Mouse (Mus musculus) limb, embryonic 14.5 days (tissue): Measurements from ENCODE around the gene Slc25a22. TPM values are rescaled to one million over a fixed set of nuclear protein-coding genes. Genes with fewer than 3 reads are reported as not detected.

Source experiments
- ATAC-seq: fragments of 200-750 bp; cut with Nextera tagmentation; 2 replicates; pipeline ENCODE4 v1.8.0; 2017; ENCODE audit warnings: low read depth, moderate number of reproducible peaks, moderate TSS enrichment; ENCODE audit not compliant: low FRiP score
- DNase-seq: peaks from one replicate; pipeline ENCODE4 v3.0.0-alpha.2; 2015; ENCODE audit warnings: low spot score
- H3K27ac ChIP-seq: fragments of 300-500 bp; sonication (generic); replicated peaks from 2 replicates; pipeline ENCODE4 v1.5.1; 2014; ENCODE audit warnings: low read depth, mild to moderate bottlenecking, low read length, moderate library complexity, mixed read lengths
- H3K27me3 ChIP-seq: fragments of 300-500 bp; sonication (generic); 2 replicates; pipeline ENCODE4 v1.6.1; 2014; ENCODE audit warnings: low read length, mixed read lengths; ENCODE audit not compliant: control insufficient read depth, insufficient read depth
- H3K36me3 ChIP-seq: fragments of 300-500 bp; sonication (generic); 2 replicates; pipeline ENCODE4 v1.6.1; 2014; ENCODE audit warnings: mild to moderate bottlenecking, low read length, moderate library complexity, mixed read lengths; ENCODE audit not compliant: control insufficient read depth, insufficient read depth
- H3K4me1 ChIP-seq: fragments of 300-500 bp; sonication (generic); 2 replicates; pipeline ENCODE4 v1.6.1; 2014; ENCODE audit warnings: antibody characterized with exemption, low read length, mixed read lengths; ENCODE audit not compliant: control insufficient read depth, insufficient read depth
- H3K4me2 ChIP-seq: fragments of 300-500 bp; sonication (generic); replicated peaks from 2 replicates; pipeline ENCODE4 v1.6.1; 2014; ENCODE audit warnings: low read depth, mild to moderate bottlenecking, low read length, moderate library complexity; ENCODE audit not compliant: severe bottlenecking
- H3K4me3 ChIP-seq: fragments of 300-500 bp; sonication (generic); replicated peaks from 2 replicates; pipeline ENCODE4 v1.5.1; 2014; ENCODE audit warnings: low read length
- H3K9ac ChIP-seq: fragments of 300-500 bp; sonication (generic); 2 replicates; pipeline ENCODE4 v1.6.1; 2014; ENCODE audit warnings: mild to moderate bottlenecking, low read depth, low read length, moderate library complexity; ENCODE audit not compliant: severe bottlenecking
- H3K9me3 ChIP-seq: fragments of 300-500 bp; sonication (generic); 2 replicates; pipeline ENCODE4 v1.6.1; 2016; ENCODE audit warnings: low read length; ENCODE audit not compliant: control insufficient read depth
- POLR2A ChIP-seq: fragments of 200-500 bp; IDR thresholded peaks from 2 replicates; pipeline ENCODE4 v1.8.0; 2012; ENCODE audit warnings: inconsistent platforms, mild to moderate bottlenecking, moderate library complexity, borderline replicate concordance; ENCODE audit not compliant: insufficient read depth, insufficient read length; ENCODE audit errors: extremely low read depth
- WGBS: fragments of 180-500 bp; shearing (Covaris S2); extraction: QIAGEN DNeasy Blood & Tissue Kit; methylation state at CpG from one replicate; pipeline ENCODE4 v1.1.7; 2014; 5-methylcytosine and 5-hydroxymethylcytosine counted together
- polyA plus RNA-seq, 2 experiments: library from polyadenylated mRNA; depleted of rRNA in 1 of 2; stranded (reverse) in 1 of 2; unstranded in 1 of 2; fragments of >200 nt; fragmentation: Nextera tagmentation in 1 of 2; extraction: Ambion mirVana in 1 of 2; gene quantifications; 2 replicates each; pipeline versions ENCODE4 v1.2.1 to v1.2.3; 2012 to 2014

The Slc25a22 gene
- polyA plus RNA-seq, 2 experiments, result 22.8 to 75.1 TPM

DNA sequence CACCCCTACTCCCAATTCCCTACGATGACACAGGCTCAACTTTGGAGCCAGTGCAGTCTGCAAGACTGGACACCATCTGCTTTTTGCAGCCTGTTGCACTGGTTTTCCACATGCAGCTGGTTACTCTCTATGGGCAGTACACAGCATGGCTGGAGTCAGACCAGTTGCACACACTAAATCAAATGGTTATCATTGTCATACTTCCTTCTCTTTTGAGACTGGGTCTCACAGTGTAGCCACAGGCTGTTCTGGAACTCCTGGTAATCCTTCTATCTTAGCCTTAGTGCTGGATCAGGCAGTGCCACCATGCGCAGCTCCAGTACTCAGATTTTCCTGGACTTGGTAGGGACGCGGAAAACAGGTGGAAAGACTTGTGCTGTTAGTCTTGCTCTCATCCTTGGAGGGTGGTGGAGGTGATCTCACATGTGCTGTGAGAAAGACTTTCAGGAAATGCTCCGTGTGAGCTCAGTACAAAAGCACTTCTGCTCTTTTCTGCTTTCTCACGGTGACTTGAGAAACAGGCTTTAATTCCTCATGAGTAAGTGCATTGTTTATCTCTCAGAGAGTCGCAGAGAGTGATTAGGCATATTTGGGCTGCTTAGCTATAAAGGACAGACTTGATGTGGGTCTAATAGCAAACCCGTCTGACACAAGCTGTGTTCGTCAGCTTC is 45.0 kb downstream of the Slc25a22 start:
- Histone ChIP-seq H3K4me3 (peak overlapping the region; percentile 68), H3K27me3 (no peaks in the 10 kb centered on the region), H3K9me3 (no peaks in the 10 kb centered on the region), H3K9ac (peak overlapping the region; percentile 75), H3K4me2 (peak overlapping the region; percentile 94), H3K36me3 (peaks cover 8% of the 10 kb centered on the region; the same call in 1 of the 2 replicates), H3K27ac (no peak overlapping the region; the same call in 1 of the 2 replicates), H3K4me1 (peaks cover 13% of the 10 kb centered on the region)
- 41% methylated on average over 9 of the region's 9 CpGs for WGBS
- DNase-seq (no peak), ATAC-seq (no peak)
- no peak for TF ChIP-seq POLR2A

GRCm38 (mm10) chr7:141391625-141392551 is 45.8 kb downstream of the Slc25a22 start, which contains the start of gene Taldo1:
TSS of gene Taldo1 (plus strand) at chr7:141392199.
- 0 out of 2 replicates have a peak, but pooled peaks cover 6% of the 10 kb centered on the region for H3K36me3 ChIP-seq
- H3K4me2 ChIP-seq, result peak within 1 kb of the TSS; percentile 94
- H3K9ac ChIP-seq, result peak within 1 kb of the TSS; percentile 75
- no peaks in the 10 kb centered on the region for H3K27me3 ChIP-seq
- H3K4me3 ChIP-seq, result peak within 1 kb of the TSS; percentile 68
- no peaks in the 10 kb centered on the region for H3K9me3 ChIP-seq
- peak; percentile 97 for ATAC-seq
- DNase-seq, result peak; percentile 96
- peaks cover 13% of the 10 kb centered on the region for H3K4me1 ChIP-seq
- no peak for TF ChIP-seq POLR2A
- H3K27ac ChIP-seq, result peak within 1 kb of the TSS; percentile 40; the same call in 1 of the 2 replicates
- under 1% methylated on average over 57 of the region's 57 CpGs for WGBS

DNA sequence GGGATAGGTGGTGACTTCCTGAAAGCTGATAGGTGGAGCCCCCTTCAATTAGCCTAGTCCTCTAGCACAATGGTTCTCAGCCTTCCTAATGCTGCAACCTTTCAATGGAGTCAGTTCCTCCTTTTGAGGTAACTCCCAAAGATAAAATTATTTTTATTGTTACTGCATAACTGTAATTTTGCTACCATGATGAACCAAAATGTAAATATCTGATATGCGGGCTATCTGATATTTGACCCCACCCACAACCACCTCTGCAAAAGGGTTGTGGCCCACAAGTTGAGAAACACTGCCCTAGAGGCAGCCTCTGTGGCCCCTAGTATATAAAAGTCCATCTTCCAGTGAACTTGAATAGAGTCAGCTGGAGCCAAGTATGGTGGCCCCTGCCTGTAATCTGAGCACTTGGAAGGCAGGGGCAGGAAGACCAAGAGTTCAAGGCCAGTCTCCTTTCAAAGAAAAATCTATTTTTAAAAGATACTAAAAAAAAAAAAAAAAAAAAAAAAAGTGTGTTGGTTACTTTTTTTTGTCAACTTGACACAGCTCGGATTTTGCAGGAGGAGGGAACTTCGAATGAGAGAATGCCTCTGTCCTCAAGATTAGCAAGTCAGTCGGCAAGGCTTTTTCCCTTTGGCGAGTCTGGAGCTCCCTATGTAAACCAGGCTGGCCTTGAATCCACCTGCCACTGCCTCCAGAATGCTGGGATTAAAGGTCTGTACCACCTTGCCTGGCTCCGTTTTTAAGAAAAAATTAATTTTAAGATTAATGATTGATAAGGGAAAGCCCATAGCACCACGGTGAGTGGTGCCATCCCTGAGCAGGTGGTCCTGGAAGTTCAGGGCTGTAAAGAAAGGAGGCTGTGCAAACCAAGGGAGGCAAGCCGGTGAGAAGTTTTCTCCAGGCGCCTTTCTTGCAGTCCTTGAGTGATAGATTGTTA is 47.1 kb downstream of the Slc25a22 start:
- Histone ChIP-seq H3K4me2 (no peak overlapping the region), H3K36me3 (no peaks in the 10 kb centered on the region), H3K27me3 (no peaks in the 10 kb centered on the region), H3K9me3 (no peaks in the 10 kb centered on the region), H3K4me3 (no peak overlapping the region), H3K27ac (no peak overlapping the region), H3K9ac (no peak overlapping the region), H3K4me1 (peaks cover 13% of the 10 kb centered on the region)
- ATAC-seq (no peak), DNase-seq (no peak)
- TF ChIP-seq POLR2A, result no peak
- 49% methylated on average over 9 of the region's 9 CpGs for WGBS

DNA sequence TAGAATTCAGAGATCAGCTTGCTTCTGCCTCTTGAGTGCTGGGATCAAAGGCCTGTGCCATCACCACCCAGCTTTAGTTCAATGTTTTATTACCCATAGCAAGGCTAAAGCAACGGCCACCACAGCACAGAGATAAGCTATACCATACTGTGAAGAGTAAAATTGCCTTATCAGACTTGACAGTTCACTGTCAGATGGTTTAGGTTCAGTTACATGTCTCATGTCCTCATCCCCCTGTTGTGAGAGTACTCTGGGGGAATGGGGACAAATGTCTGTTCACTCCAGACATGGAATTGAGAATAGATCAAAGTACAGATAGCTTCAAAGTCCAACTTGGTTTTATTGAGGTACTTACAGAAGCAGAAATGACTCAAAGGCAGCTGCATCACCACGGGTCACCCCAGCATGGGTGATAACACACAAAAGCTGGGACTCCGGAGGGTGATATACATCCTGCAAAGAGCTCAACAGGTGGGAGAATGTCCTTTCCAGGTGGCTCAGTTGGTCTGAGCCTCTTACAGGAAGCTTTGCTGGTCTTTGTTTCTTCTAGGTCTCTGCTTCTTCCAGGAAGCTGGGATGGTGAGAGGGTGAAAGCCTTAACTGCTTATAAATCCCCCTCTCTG is 49.1 kb downstream of the Slc25a22 start:
- ATAC-seq, result no peak
- TF ChIP-seq POLR2A, result no peak
- no peaks in the 10 kb centered on the region for H3K9me3 ChIP-seq
- WGBS, result 38% methylated on average over 3 of the region's 3 CpGs
- H3K36me3 ChIP-seq, result no peaks in the 10 kb centered on the region
- H3K4me3 ChIP-seq, result no peak overlapping the region
- no peak for DNase-seq
- no peak overlapping the region for H3K27ac ChIP-seq
- H3K4me1 ChIP-seq, result peaks cover 13% of the 10 kb centered on the region
- H3K27me3 ChIP-seq, result no peaks in the 10 kb centered on the region
- H3K9ac ChIP-seq, result no peak overlapping the region
- H3K4me2 ChIP-seq, result no peak overlapping the region
